Mouse (Mus musculus): Measurements from ENCODE around the gene Wdr86. TPM values are rescaled to one million over a fixed set of nuclear protein-coding genes. Genes with fewer than 3 reads are reported as not detected.
"Not testable (repeated sequence)": the region's sequence is repeated elsewhere in the genome, so short reads cannot be mapped to it uniquely, and the experiment has no call there.

Wdr86 gene
- total and polyA plus RNA-seq, 2 experiments from 2014 or later: 4.4 to 13.1 TPM

DNA sequence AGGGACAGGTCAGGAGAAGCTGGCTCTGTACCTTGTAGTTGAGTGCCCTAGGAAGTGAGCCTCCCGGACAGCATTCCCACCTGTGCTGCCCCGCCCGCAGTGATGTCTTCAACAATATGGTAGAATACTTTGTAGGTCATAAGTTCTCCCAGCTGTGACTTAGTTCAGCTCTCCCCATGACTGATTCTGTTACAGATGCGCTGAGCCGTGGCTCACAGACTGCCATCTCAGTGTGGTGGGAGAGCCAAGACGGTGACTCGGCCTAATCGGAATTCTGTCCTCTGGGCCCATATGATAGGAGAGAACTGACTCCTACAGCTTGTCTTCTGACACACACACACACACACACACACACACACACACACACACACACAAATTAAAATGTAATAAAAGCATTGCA is 25.9 kb downstream of the Wdr86 start:
- H3K4me1 ChIP-seq (ENCODE audit: insufficient read depth): no peaks in the 10 kb centered on the region
- peaks cover 98% of the 10 kb centered on the region for H3K36me3 ChIP-seq (ENCODE audit: insufficient read depth)

DNA sequence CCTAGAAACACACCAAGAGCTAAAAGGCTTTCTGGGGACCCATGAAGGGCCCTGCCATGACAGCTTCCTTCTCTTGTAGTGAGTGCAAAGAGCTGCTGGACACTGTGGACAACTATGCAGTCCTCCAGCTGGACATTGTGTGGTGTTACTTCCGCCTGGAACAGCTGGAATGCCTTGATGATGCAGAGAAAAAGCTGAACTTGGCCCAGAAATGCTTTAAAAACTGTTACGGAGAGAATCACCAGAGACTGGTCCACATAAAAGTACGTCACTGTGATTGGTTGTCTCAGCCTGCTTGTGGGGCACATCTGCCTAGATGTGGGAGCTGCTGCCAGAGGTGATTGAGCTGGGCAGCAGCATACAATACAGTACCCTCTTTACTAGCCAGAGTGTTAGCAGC is 29.3 kb downstream of the Wdr86 start:
- H3K27ac ChIP-seq (ENCODE audit: low read depth, low read length): no peak overlapping the region
- H3K4me2 ChIP-seq (ENCODE audit: low read depth): no peak overlapping the region
- DNase-seq (no peak), ATAC-seq (no peak)
- no peak overlapping the region for H3K9ac ChIP-seq
- no peaks in the 10 kb centered on the region for H3K27me3 ChIP-seq (ENCODE audit: insufficient read depth, low read length)
- H3K4me1 ChIP-seq (ENCODE audit: insufficient read depth): no peaks in the 10 kb centered on the region
- TF ChIP-seq CTCF (IDR thresholded peaks at IDR 0.05; ENCODE audit: low read depth): no peak
- WGBS: 87% methylated on average over 3 of the region's 3 CpGs
- no peak overlapping the region for H3K4me3 ChIP-seq (ENCODE audit: low read depth, low read length)
- H3K9me3 ChIP-seq (ENCODE audit: low read length): no peaks in the 10 kb centered on the region
- peaks cover 96% of the 10 kb centered on the region for H3K36me3 ChIP-seq (ENCODE audit: insufficient read depth)

More for the DNA sequence above, 25.9 kb downstream of the Wdr86 start:
- Histone ChIP-seq H3K9ac (no peak overlapping the region), H3K27me3 (ENCODE audit: insufficient read depth, low read length) (no peaks in the 10 kb centered on the region), H3K9me3 (ENCODE audit: low read length) (no peaks in the 10 kb centered on the region), H3K27ac (ENCODE audit: low read depth, low read length) (no peak overlapping the region), H3K4me2 (ENCODE audit: low read depth) (no peak overlapping the region), H3K4me3 (ENCODE audit: low read depth, low read length) (no peak overlapping the region)
- no peak for DNase-seq
- WGBS: 92% methylated on average over 8 of the region's 8 CpGs
- TF ChIP-seq CTCF (IDR thresholded peaks at IDR 0.05; ENCODE audit: low read depth): no peak
- ATAC-seq: no peak

- 62% methylated on average over 3 of the region's 3 CpGs for WGBS
- no peak for DNase-seq
- peaks cover 88% of the 10 kb centered on the region for H3K36me3 ChIP-seq (ENCODE audit: insufficient read depth)
- H3K4me1 ChIP-seq (ENCODE audit: insufficient read depth): no peaks in the 10 kb centered on the region
- H3K9me3 ChIP-seq (ENCODE audit: low read length): no peaks in the 10 kb centered on the region
- no peak for ATAC-seq
- H3K9ac ChIP-seq: no peak overlapping the region
- H3K4me2 ChIP-seq (ENCODE audit: low read depth): no peak overlapping the region
- H3K27ac ChIP-seq (ENCODE audit: low read depth, low read length): no peak overlapping the region
- H3K4me3 ChIP-seq (ENCODE audit: low read depth, low read length): no peak overlapping the region
- no peaks in the 10 kb centered on the region for H3K27me3 ChIP-seq (ENCODE audit: insufficient read depth, low read length)
- TF ChIP-seq CTCF (IDR thresholded peaks at IDR 0.05; ENCODE audit: low read depth): no peak
These were observed 33.8 kb downstream of the Wdr86 start for GRCm38 (mm10) chr5:24696704-24697103.

DNA sequence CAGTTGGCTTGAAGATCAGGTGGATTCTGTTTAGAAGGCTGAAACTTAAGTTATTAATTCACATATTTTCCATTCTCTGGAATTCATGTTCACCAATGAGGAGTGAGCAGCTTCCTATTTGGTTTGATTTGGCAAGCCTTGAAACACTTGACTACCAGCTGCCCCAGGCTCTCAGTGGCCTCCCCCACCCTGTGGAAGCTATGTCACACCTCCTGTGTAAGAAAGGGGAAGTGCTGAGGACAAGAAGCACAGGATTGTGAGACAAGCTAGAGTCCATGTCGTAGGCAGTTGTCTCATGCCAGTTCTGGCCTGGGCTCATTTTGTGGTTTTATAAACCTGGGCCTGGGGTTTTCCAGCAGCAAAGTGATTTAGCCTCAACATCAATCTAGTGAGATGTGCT is 42.8 kb downstream of the Wdr86 start:
- Histone ChIP-seq H3K4me2 (ENCODE audit: low read depth) (no peak overlapping the region), H3K9me3 (ENCODE audit: low read length) (no peaks in the 10 kb centered on the region), H3K27ac (ENCODE audit: low read depth, low read length) (no peak overlapping the region), H3K9ac (no peak overlapping the region), H3K4me3 (ENCODE audit: low read depth, low read length) (no peak overlapping the region), H3K36me3 (ENCODE audit: insufficient read depth) (peaks cover 30% of the 10 kb centered on the region), H3K4me1 (ENCODE audit: insufficient read depth) (peaks cover 8% of the 10 kb centered on the region; the same call in 1 of the 2 replicates), H3K27me3 (ENCODE audit: insufficient read depth, low read length) (no peaks in the 10 kb centered on the region)
- WGBS: 87% methylated on average over 1 of the region's 1 CpGs
- TF ChIP-seq CTCF (IDR thresholded peaks at IDR 0.05; ENCODE audit: low read depth): no peak
- ATAC-seq: no peak
- no peak for DNase-seq

- not testable (repeated sequence) for ATAC-seq; H3K9me3 ChIP-seq (ENCODE audit: low read length); DNase-seq; H3K4me1 ChIP-seq (ENCODE audit: insufficient read depth); H3K27me3 ChIP-seq (ENCODE audit: insufficient read depth, low read length); H3K27ac ChIP-seq (ENCODE audit: low read depth, low read length)
- Histone ChIP-seq H3K4me2 (ENCODE audit: low read depth) (peak overlapping the region; percentile 66), H3K4me3 (ENCODE audit: low read depth, low read length) (peak overlapping the region; percentile 89), H3K36me3 (ENCODE audit: insufficient read depth) (peaks cover 28% of the 10 kb centered on the region), H3K9ac (peak overlapping the region; percentile 14; the same call in 1 of the 2 replicates)
- WGBS: 79% methylated on average over 16 of the region's 16 CpGs
These were observed 43.7 kb downstream of the Wdr86 start for GRCm38 (mm10) chr5:24686671-24687420.

DNA sequence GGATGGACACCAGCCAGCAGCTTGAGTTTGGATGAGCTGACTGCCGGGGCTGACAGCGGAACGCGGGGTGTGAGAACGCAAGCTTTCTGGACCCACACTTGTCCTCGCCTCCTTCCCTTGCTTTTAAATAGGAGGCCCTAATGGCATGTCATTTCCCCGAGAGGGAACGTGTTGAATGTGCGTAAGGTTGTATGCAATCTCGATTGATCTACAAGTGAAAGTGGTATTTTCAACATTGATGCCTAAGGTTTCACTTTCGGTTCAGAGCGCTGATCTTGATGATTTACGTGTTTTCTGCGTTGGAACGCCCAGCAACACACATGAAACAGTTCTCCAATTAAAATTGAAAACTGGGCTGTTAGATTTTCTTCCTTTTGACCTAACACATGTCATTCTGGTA is 44.4 kb downstream of the Wdr86 start:
- DNase-seq (peak; percentile 69), ATAC-seq (0 out of 2 replicates have a peak, but pooled peaks have one; percentile 0)
- peaks cover 21% of the 10 kb centered on the region for H3K36me3 ChIP-seq (ENCODE audit: insufficient read depth)
- H3K27ac ChIP-seq (ENCODE audit: low read depth, low read length): peak overlapping the region; percentile 98
- WGBS: 1% methylated on average over 15 of the region's 15 CpGs
- no peaks in the 10 kb centered on the region for H3K9me3 ChIP-seq (ENCODE audit: low read length)
- H3K9ac ChIP-seq: peak overlapping the region; percentile 91
- no peak for TF ChIP-seq CTCF (IDR thresholded peaks at IDR 0.05; ENCODE audit: low read depth)
- peak overlapping the region; percentile 66 for H3K4me2 ChIP-seq (ENCODE audit: low read depth)
- H3K4me1 ChIP-seq (ENCODE audit: insufficient read depth): peaks cover 8% of the 10 kb centered on the region; the same call in 1 of the 2 replicates
- H3K4me3 ChIP-seq (ENCODE audit: low read depth, low read length): peak overlapping the region; percentile 89
- H3K27me3 ChIP-seq (ENCODE audit: insufficient read depth, low read length): no peaks in the 10 kb centered on the region

DNA sequence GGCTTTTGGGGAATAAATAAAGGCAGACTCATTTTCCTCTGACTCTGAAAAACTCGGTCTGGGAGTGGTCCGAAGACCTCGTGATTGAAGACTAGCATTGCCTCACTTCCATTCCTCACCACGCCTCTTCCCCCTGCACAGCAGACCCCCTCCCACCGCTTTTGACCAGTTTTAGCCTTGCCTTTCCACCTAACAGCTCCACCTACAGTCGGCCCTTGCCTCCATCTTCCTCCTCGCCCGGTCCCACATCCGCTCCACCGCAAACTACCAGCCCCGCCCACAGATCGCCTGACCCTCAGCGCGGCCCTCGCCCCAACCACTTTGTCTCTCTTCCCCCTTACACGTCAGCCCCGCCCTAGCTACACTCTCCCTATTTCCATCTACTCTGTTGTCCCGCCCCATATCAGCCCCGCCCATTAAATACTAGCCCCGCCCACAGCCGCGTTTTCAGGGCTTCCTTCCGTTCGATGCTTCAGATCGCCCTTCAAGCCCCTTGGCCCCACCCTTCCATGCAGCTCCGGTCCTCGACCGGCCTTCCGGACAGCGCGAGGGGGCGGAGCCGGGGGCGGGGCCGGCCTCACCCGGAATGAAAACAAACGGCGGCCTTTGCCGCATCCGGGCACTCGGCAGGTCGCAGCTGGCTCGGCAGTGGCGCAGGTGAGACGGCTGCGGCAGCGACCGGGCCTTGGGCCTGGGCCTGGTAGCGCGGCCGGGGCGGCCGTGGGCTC is 45.0 kb downstream of the Wdr86 start, which contains the start of gene Nub1:
Gene Nub1, plus strand, starts transcription at position 167 of the 728 bp plus-strand sequence.
- Histone ChIP-seq H3K9ac (peak within 1 kb of the TSS; percentile 91), H3K4me3 (ENCODE audit: low read depth, low read length) (peak within 1 kb of the TSS; percentile 89), H3K36me3 (ENCODE audit: insufficient read depth) (peaks cover 14% of the 10 kb centered on the region), H3K27ac (ENCODE audit: low read depth, low read length) (peak within 1 kb of the TSS; percentile 98), H3K9me3 (ENCODE audit: low read length) (no peaks in the 10 kb centered on the region), H3K4me1 (ENCODE audit: insufficient read depth) (peaks cover 8% of the 10 kb centered on the region; the same call in 1 of the 2 replicates), H3K27me3 (ENCODE audit: insufficient read depth, low read length) (no peaks in the 10 kb centered on the region), H3K4me2 (ENCODE audit: low read depth) (peak within 1 kb of the TSS; percentile 66)
- TF ChIP-seq CTCF (IDR thresholded peaks at IDR 0.05; ENCODE audit: low read depth): peak; percentile 65
- DNase-seq (peak; percentile 96), ATAC-seq (peak; percentile 93)
- 2% methylated on average over 53 of the region's 53 CpGs for WGBS

Measured in forebrain, postnatal 0 days (tissue).